Mouse (Mus musculus): ENCODE results near the gene Eif4ebp2.

- TF ChIP-seq CTCF (IDR thresholded peaks at IDR 0.05) (peak; percentile 25), EP300 (IDR thresholded peaks at IDR 0.05) (0 out of 2 replicates have a peak, but pooled peaks have one; percentile 5)
These were observed 387 bp downstream of the Eif4ebp2 start for GRCm38 (mm10) chr10:61451931-61452617.
